8 mouse cellular contexts compared by ENCODE assay signal in the genomic region with DNA sequence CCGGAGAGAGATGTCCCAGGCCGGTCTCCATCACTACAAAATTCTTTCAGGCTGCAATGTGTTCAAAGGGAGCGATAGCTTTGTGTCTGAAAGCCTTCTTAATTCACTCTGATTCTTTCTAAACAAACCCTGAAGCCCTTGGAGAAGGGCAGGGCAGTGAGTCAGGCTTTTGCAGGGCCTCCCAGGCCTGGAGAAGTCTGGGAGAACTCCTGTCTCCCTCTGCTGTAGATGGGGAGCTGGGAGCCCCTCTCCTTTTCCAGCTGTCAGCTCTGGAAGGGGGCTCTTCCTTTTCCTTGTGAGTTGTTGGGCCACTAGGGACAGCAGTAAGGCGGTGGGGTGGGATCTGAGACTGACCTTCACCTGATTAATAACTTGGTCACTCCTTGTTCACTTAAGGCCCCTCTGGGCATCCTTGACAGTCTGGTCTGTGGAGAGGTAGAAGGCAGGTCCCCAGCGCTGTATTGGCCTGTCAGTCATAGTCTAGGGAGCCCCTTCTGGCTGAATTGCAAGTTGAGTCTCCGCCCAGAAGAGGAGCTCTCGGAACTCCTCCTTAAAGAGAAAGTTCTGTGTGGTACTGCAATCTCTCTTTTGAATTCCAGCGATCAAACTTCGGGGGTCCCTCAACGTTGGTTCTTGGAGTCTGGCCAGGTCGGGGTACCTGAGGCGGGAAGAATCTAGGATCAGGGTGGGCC. TPM values are rescaled to one million over a fixed set of nuclear protein-coding genes. Genes with fewer than 3 reads are reported as not detected.
A peak's percentile ranks its signal among the peaks of the same experiment; 100 is the strongest.
DNase-seq lines count a peak whose midpoint lies in the region; ATAC-seq and TF ChIP-seq lines count a peak whose summit lies in the region.

No protein-coding gene starts in this region.

- peaks cover 10% of the 10 kb centered on the region; the same call in 1 of the 2 replicates for H3K27me3 ChIP-seq in intestine, embryonic 15.5 days (replicated peaks)
- peaks cover 4% of the 10 kb centered on the region; the same call in 1 of the 2 replicates for H3K27me3 ChIP-seq in lung, postnatal 0 days (replicated peaks; ENCODE audit: insufficient read depth, low read length)

- 7% methylated on average over 12 of the region's 12 CpGs for WGBS in intestine, embryonic 15.5 days
- 8% methylated on average over 12 of the region's 12 CpGs for WGBS in lung, postnatal 0 days

- ATAC-seq in intestine, embryonic 15.5 days = peak; percentile 85
- peak; percentile 69 for ATAC-seq in lung, postnatal 0 days

- peak overlapping the region; percentile 77 for H3K4me3 ChIP-seq in intestine, embryonic 15.5 days (replicated peaks)
- H3K4me3 ChIP-seq in lung, postnatal 0 days (ENCODE audit: low read depth, low read length) = peak overlapping the region; percentile 70

- H3K4me1 ChIP-seq in intestine, embryonic 15.5 days (replicated peaks) = peaks cover 34% of the 10 kb centered on the region
- peaks cover 4% of the 10 kb centered on the region; the same call in 1 of the 2 replicates for H3K4me1 ChIP-seq in lung, postnatal 0 days (ENCODE audit: insufficient read depth, low read depth, low read length)

- H3K36me3 ChIP-seq in intestine, embryonic 15.5 days = no peaks in the 10 kb centered on the region
- H3K36me3 ChIP-seq in lung, postnatal 0 days (ENCODE audit: insufficient read depth, low read length) = no peaks in the 10 kb centered on the region

- H3K27ac ChIP-seq in intestine, embryonic 15.5 days = peak overlapping the region; percentile 89
- peak overlapping the region; percentile 80 for H3K27ac ChIP-seq in lung, postnatal 0 days (ENCODE audit: low read length)

- TF ChIP-seq EP300 in lung, postnatal 0 days (IDR thresholded peaks at IDR 0.05) = no peak

- no peaks in the 10 kb centered on the region for H3K9me3 ChIP-seq in intestine, embryonic 15.5 days
- no peaks in the 10 kb centered on the region for H3K9me3 ChIP-seq in lung, postnatal 0 days (ENCODE audit: low read length)

- peak overlapping the region; percentile 87 for H3K4me2 ChIP-seq in intestine, embryonic 15.5 days (replicated peaks)
- peak overlapping the region; percentile 92 for H3K4me2 ChIP-seq in lung, postnatal 0 days (replicated peaks; ENCODE audit: low read depth, low read length)

- TF ChIP-seq CTCF in lung, postnatal 0 days (IDR thresholded peaks at IDR 0.05) = peak; percentile 37

- DNase-seq in adrenal gland, adult 2 months = peak; percentile 51
- DNase-seq in adrenal gland, adult (ENCODE audit: inconsistent age in 2 of 2, low spot score in 1 of 2) = no peak
- DNase-seq in urinary bladder, postnatal 14 days (ENCODE audit: low spot score) = peak; percentile 64
- DNase-seq in urinary bladder, postnatal 10 days (ENCODE audit: low spot score) = no peak
- peak; percentile 81 for DNase-seq in lung, postnatal 0 days (ENCODE audit: low spot score)
- DNase-seq in testis, postnatal 14 days (ENCODE audit: low spot score) = peak; percentile 53
- no peak for DNase-seq in cerebellum, adult 9-11 months

- peak overlapping the region; percentile 90 for H3K9ac ChIP-seq in intestine, embryonic 15.5 days
- peak overlapping the region; percentile 76 for H3K9ac ChIP-seq in lung, postnatal 0 days (replicated peaks; ENCODE audit: low read depth)

RNA-seq across cellular contexts. Expression of a gene that starts 0.6 kb away (rescaled TPM):
- total RNA-seq in adrenal gland, adult 2 months (2021) = 10 to 100 TPM; 36.4 to 37.1 TPM
- polyA plus RNA-seq in adrenal gland, adult 2 months (2012; rRNA removed) = 20.1 and 21.3 TPM in 2 replicates
- polyA plus RNA-seq in intestine, embryonic 15.5 days (2015; fragmentation: Nextera tagmentation; extraction: Ambion mirVana) = 96.3 and 97.9 TPM in 2 replicates
- 47.7 and 50.7 TPM in 2 replicates for polyA plus RNA-seq in lung, postnatal 0 days (2015; fragmentation: Nextera tagmentation; extraction: Ambion mirVana)

Comparison
In these comparisons a context has a peak if more than half of its experiments do, and no peak if none do; other contexts are left out.
1. DNase-seq: peak in adrenal gland, adult 2 months (single experiment), urinary bladder, postnatal 14 days (single experiment), lung, postnatal 0 days (single experiment) and testis, postnatal 14 days (single experiment); none in adrenal gland, adult (0 of 2), urinary bladder, postnatal 10 days (single experiment) and cerebellum, adult 9-11 months (single experiment).